Mouse (Mus musculus): Measurements from ENCODE around the gene Macrod2. TPM values are rescaled to one million over a fixed set of nuclear protein-coding genes. Genes with fewer than 3 reads are reported as not detected.

Macrod2 gene
- polyA plus RNA-seq, 1 experiment from 2014 or later, result 59.2 TPM

GRCm38 (mm10) chr2:141434731-141435570 is 1039.8 kb downstream of the Macrod2 start:
- no peak overlapping the region for H3K4me2 ChIP-seq (replicated peaks)
- 64% methylated on average over 16 of the region's 16 CpGs for WGBS
- no peak overlapping the region for H3K9ac ChIP-seq
- no peaks in the 10 kb centered on the region for H3K9me3 ChIP-seq (replicated peaks)
- H3K27me3 ChIP-seq, result no peaks in the 10 kb centered on the region
- H3K36me3 ChIP-seq, result no peaks in the 10 kb centered on the region
- no peak overlapping the region for H3K27ac ChIP-seq
- no peak for ATAC-seq (ENCODE audit: low FRiP score)
- H3K4me3 ChIP-seq, result no peak overlapping the region
- H3K4me1 ChIP-seq, result no peaks in the 10 kb centered on the region

DNA sequence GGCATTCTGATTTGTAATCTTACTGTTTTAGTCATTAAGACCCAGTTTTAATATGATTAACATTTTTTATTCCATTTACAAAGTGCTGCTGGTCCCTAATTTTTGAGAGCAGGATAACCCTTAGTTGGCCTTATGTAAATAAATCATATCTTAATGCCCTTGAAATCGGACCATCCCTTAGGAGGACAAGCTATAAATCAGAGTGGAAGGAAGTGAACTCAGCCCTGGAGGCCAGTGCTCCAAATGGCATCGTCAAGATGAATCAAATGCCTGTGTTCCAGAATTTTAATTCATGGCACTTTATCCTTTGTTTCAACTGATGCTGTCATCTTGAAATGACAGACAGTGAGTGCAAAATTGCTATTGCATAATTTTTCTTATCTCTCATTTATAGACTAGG is 1046.8 kb downstream of the Macrod2 start:
- WGBS, result 50% methylated on average over 2 of the region's 2 CpGs

GRCm38 (mm10) chr2:141449078-141449680 is 1054.1 kb downstream of the Macrod2 start:
- Histone ChIP-seq H3K27ac (no peak overlapping the region), H3K4me2 (replicated peaks) (no peak overlapping the region), H3K9ac (no peak overlapping the region), H3K4me3 (no peak overlapping the region), H3K27me3 (no peaks in the 10 kb centered on the region), H3K4me1 (no peaks in the 10 kb centered on the region), H3K36me3 (no peaks in the 10 kb centered on the region), H3K9me3 (replicated peaks) (no peaks in the 10 kb centered on the region)
- ATAC-seq (ENCODE audit: low FRiP score), result peak; percentile 64; the same call in 1 of the 2 replicates
- 82% methylated on average over 2 of the region's 2 CpGs for WGBS

More for the DNA sequence above, 1046.8 kb downstream of the Macrod2 start:
- no peaks in the 10 kb centered on the region for H3K27me3 ChIP-seq
- no peaks in the 10 kb centered on the region for H3K36me3 ChIP-seq
- no peaks in the 10 kb centered on the region for H3K9me3 ChIP-seq (replicated peaks)
- no peaks in the 10 kb centered on the region for H3K4me1 ChIP-seq
- ATAC-seq (ENCODE audit: low FRiP score), result no peak
- H3K27ac ChIP-seq, result no peak overlapping the region
- H3K4me3 ChIP-seq, result no peak overlapping the region
- no peak overlapping the region for H3K9ac ChIP-seq
- no peak overlapping the region for H3K4me2 ChIP-seq (replicated peaks)

- Histone ChIP-seq H3K9me3 (replicated peaks) (no peaks in the 10 kb centered on the region), H3K4me3 (no peak overlapping the region), H3K36me3 (no peaks in the 10 kb centered on the region), H3K27me3 (no peaks in the 10 kb centered on the region), H3K27ac (no peak overlapping the region), H3K9ac (no peak overlapping the region), H3K4me1 (no peaks in the 10 kb centered on the region), H3K4me2 (replicated peaks) (no peak overlapping the region)
- WGBS, result 92% methylated on average over 1 of the region's 1 CpGs
- no peak for ATAC-seq (ENCODE audit: low FRiP score)
These were observed 1068.8 kb downstream of the Macrod2 start for GRCm38 (mm10) chr2:141463946-141464345.

- Histone ChIP-seq H3K4me3 (no peak overlapping the region), H3K9me3 (replicated peaks) (no peaks in the 10 kb centered on the region), H3K27me3 (no peaks in the 10 kb centered on the region), H3K9ac (no peak overlapping the region), H3K36me3 (no peaks in the 10 kb centered on the region), H3K27ac (no peak overlapping the region), H3K4me2 (replicated peaks) (no peak overlapping the region), H3K4me1 (no peaks in the 10 kb centered on the region)
- ATAC-seq (ENCODE audit: low FRiP score), result no peak
- WGBS, result 95% methylated on average over 1 of the region's 1 CpGs
These were observed 1077.7 kb downstream of the Macrod2 start for GRCm38 (mm10) chr2:141472791-141473190.

DNA sequence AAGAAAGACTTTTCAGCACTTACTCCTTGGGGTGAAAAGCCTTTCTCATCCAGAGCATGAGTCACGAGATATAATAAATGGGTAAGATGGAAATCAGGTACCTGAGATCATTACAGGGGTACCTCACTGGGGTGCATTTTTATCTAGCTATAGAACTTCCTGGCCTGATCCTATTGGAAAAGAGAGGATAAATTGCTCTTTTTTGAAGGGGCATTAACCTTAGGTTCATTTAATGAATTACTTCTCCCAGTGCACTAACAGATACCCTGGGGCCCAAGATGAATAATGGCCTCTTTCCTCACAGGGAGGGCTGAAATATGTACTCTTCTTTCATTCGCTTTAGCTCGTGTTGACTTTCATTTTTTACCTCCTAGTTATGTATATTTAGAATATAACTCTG is 1082.5 kb downstream of the Macrod2 start:
- Histone ChIP-seq H3K4me2 (replicated peaks) (no peak overlapping the region), H3K27me3 (no peaks in the 10 kb centered on the region), H3K9ac (no peak overlapping the region), H3K4me3 (no peak overlapping the region), H3K36me3 (no peaks in the 10 kb centered on the region), H3K27ac (no peak overlapping the region), H3K9me3 (replicated peaks) (no peaks in the 10 kb centered on the region), H3K4me1 (no peaks in the 10 kb centered on the region)
- no peak for ATAC-seq (ENCODE audit: low FRiP score)
- WGBS, result 59% methylated on average over 3 of the region's 3 CpGs

DNA sequence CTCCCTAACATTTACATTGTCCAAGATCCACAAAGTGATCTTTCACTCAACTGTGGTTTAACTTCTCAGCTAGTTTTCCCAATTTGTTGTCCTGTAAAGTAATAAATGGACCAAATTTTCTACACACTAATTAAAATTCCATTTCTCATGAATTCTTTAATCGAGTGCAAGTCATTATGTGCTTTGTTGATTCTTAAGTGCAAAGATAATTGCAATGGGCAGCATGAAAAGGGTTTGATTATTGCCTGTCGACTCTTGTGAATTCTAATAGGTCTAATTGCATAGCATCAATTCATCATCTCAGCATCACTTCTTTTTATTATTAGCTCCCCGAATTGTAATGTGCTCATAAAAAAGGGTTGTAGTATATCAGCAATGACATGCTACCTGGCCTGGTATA is 1095.4 kb downstream of the Macrod2 start:
- Histone ChIP-seq H3K9me3 (replicated peaks) (no peaks in the 10 kb centered on the region), H3K27ac (no peak overlapping the region), H3K36me3 (no peaks in the 10 kb centered on the region), H3K4me3 (no peak overlapping the region), H3K9ac (no peak overlapping the region), H3K4me2 (replicated peaks) (no peak overlapping the region), H3K4me1 (no peaks in the 10 kb centered on the region), H3K27me3 (no peaks in the 10 kb centered on the region)
- ATAC-seq (ENCODE audit: low FRiP score), result no peak
- WGBS, result 59% methylated on average over 3 of the region's 3 CpGs

GRCm38 (mm10) chr2:141505451-141505850 is 1110.3 kb downstream of the Macrod2 start:
- no peaks in the 10 kb centered on the region for H3K9me3 ChIP-seq (replicated peaks)
- WGBS, result 98% methylated on average over 3 of the region's 3 CpGs
- H3K27me3 ChIP-seq, result no peaks in the 10 kb centered on the region
- no peak overlapping the region for H3K4me3 ChIP-seq
- H3K4me1 ChIP-seq, result peaks cover 6% of the 10 kb centered on the region; the same call in 1 of the 2 replicates
- no peak overlapping the region for H3K4me2 ChIP-seq (replicated peaks)
- no peaks in the 10 kb centered on the region for H3K36me3 ChIP-seq
- H3K9ac ChIP-seq, result no peak overlapping the region
- ATAC-seq (ENCODE audit: low FRiP score), result no peak
- H3K27ac ChIP-seq, result no peak overlapping the region

GRCm38 (mm10) chr2:141507929-141508897 is 1113.1 kb downstream of the Macrod2 start:
- H3K36me3 ChIP-seq, result no peaks in the 10 kb centered on the region
- no peaks in the 10 kb centered on the region for H3K9me3 ChIP-seq (replicated peaks)
- H3K4me2 ChIP-seq (replicated peaks), result no peak overlapping the region
- no peak overlapping the region for H3K9ac ChIP-seq
- WGBS, result 52% methylated on average over 9 of the region's 9 CpGs
- H3K27me3 ChIP-seq, result no peaks in the 10 kb centered on the region
- H3K4me3 ChIP-seq, result no peak overlapping the region
- peaks cover 6% of the 10 kb centered on the region; the same call in 1 of the 2 replicates for H3K4me1 ChIP-seq
- peak overlapping the region; percentile 64 for H3K27ac ChIP-seq
- ATAC-seq (ENCODE audit: low FRiP score), result peak; percentile 81

GRCm38 (mm10) chr2:141514976-141515375 is 1119.9 kb downstream of the Macrod2 start:
- Histone ChIP-seq H3K27me3 (no peaks in the 10 kb centered on the region), H3K4me2 (replicated peaks) (no peak overlapping the region), H3K4me1 (no peaks in the 10 kb centered on the region), H3K9ac (no peak overlapping the region), H3K4me3 (no peak overlapping the region), H3K9me3 (replicated peaks) (no peaks in the 10 kb centered on the region), H3K27ac (no peak overlapping the region), H3K36me3 (no peaks in the 10 kb centered on the region)
- WGBS, result 60% methylated on average over 3 of the region's 3 CpGs
- no peak for ATAC-seq (ENCODE audit: low FRiP score)

DNA sequence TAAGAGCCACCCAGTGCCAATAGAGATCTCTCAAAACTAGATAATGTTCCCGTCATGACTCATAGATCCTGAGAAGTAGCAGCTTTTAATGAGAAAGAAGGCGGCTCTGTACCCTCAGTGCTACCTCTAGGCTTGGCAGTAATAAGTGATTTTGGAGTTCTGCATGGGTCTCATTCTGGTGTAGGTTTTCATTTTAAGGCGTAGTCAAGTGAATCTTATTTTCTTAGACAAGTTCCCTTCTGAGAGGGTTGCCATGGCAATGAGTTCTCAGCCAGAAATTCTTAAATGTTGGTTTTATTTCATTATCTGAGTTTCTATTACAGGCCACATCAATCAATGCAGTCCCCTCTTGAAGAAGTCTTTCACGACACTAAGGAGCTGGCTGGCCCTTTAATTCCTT is 1127.0 kb downstream of the Macrod2 start:
- WGBS, result 68% methylated on average over 4 of the region's 4 CpGs
- H3K4me3 ChIP-seq, result no peak overlapping the region
- H3K4me1 ChIP-seq, result no peaks in the 10 kb centered on the region
- no peaks in the 10 kb centered on the region for H3K9me3 ChIP-seq (replicated peaks)
- no peaks in the 10 kb centered on the region for H3K27me3 ChIP-seq
- H3K9ac ChIP-seq, result no peak overlapping the region
- H3K36me3 ChIP-seq, result no peaks in the 10 kb centered on the region
- ATAC-seq (ENCODE audit: low FRiP score), result no peak
- no peak overlapping the region for H3K4me2 ChIP-seq (replicated peaks)
- H3K27ac ChIP-seq, result no peak overlapping the region

GRCm38 (mm10) chr2:141545877-141546276 is 1150.8 kb downstream of the Macrod2 start:
- no peak for ATAC-seq (ENCODE audit: low FRiP score)
- H3K4me3 ChIP-seq, result no peak overlapping the region
- no peaks in the 10 kb centered on the region for H3K27me3 ChIP-seq
- no peak overlapping the region for H3K9ac ChIP-seq
- H3K4me2 ChIP-seq (replicated peaks), result no peak overlapping the region
- H3K27ac ChIP-seq, result no peak overlapping the region
- H3K36me3 ChIP-seq, result no peaks in the 10 kb centered on the region
- no peaks in the 10 kb centered on the region for H3K4me1 ChIP-seq
- no peaks in the 10 kb centered on the region for H3K9me3 ChIP-seq (replicated peaks)
